Mouse (Mus musculus) T-helper 1 cell (primary cell): ENCODE results near the gene Zscan10.
"Not testable (repeated sequence)": the region's sequence is repeated elsewhere in the genome, so short reads cannot be mapped to it uniquely, and the experiment has no call there.

Experiments used
- in situ Hi-C: fragments of 300-600 bp; cut with MboI, MseI; formaldehyde crosslinking; loops from one replicate; pipeline ENCODE4 v1.15.1; 2025; ENCODE audit warnings: high pct_unique_total_duplicates

The Zscan10 gene

DNA sequence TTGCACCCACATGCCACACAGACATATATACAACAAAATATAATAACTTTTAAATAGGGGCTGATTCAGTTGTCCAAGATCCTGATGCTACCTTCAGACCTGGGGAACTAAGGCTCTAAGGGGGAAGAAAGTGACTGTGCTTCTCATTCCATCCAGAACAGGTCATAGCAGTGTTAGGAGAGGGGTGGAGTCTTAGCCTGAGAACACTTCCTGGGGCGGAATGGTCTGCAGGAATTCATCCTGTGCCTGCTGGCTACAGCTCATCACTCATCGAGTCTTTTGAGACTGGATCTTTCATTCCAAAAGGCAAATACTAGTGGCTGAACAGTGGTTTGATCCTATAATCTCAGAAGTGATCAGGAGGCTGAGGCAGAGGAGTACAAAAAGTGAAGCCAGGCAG is 13.4 kb upstream of the Zscan10 start:
- in situ Hi-C loops = no loop called here

- in situ Hi-C loops = no loop called here
Observed at GRCm38 (mm10) chr17:23592208-23592925, 8.3 kb upstream of the Zscan10 start.

DNA sequence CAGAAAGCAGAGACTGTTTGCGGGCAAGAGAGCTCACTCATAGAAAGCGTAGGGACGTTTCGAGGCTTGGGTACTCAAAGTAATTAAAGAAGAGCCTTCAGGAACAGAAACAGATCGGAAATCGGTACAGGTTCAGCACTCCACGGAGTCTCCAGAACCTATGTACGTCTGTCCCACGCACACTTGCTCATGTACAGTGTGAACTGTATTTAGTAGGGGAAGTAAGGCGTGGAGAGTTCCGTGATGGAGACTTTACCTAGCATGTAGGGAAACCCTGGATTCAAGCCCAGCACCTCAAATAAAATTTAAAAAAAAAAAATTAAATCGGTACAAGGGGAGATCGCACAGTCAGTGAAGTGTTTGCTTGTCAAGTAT is 7.7 kb upstream of the Zscan10 start:
- in situ Hi-C loops = no loop called here

GRCm38 (mm10) chr17:23595139-23595538 is 5.5 kb upstream of the Zscan10 start:
- in situ Hi-C loops = not testable (repeated sequence)

DNA sequence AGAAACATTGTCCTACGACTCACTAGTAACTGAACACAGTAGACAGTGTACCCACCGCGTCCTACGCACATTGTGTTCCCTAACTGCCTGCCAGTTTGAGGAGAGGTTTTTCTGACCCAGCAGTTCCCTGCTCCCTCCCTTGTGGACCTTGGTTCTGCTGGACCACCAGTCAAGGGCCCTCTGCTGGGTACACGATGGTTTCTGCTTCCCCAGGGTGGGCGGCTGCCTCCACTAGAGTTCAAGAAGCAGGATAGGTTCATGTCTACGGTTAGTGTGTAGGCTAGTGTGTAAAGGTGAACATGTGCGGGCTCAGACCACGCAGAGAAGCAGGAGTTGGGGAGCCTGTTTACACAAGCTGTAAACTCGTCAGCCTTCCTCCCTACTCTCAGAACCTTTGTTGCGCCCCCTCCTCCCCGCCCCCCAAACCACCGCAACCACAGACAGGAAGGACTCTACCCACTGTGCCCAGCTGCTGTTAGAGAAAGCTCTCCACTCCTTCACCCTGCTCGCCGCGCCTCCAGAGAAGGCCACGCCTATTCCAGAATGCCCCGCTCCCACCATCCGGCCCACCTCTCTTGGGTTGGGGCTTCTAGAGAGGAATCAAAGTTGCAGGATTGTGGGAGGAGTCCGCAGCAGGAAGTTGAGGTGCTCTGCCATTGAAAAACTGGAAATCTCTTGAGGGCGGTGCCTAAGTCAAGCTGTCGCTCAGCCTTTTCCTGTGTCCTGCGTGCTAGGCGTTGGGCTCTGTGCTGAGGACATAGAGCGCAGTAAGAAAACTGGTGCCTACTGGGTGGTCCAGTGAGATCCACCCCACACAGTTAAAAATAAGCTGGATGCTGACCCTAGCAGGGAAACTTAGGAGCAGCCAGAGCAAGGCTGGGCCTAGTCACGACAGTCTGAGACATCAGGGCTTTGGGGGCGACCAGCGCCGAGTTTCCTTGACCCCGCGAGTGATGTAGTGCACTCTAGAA is 1.8 kb upstream of the Zscan10 start, which contains the start of gene Zfp13:
TSS of gene Zfp13 (minus strand) at position 906 of the 971 bp plus-strand sequence.
- in situ Hi-C loops = no loop called here

DNA sequence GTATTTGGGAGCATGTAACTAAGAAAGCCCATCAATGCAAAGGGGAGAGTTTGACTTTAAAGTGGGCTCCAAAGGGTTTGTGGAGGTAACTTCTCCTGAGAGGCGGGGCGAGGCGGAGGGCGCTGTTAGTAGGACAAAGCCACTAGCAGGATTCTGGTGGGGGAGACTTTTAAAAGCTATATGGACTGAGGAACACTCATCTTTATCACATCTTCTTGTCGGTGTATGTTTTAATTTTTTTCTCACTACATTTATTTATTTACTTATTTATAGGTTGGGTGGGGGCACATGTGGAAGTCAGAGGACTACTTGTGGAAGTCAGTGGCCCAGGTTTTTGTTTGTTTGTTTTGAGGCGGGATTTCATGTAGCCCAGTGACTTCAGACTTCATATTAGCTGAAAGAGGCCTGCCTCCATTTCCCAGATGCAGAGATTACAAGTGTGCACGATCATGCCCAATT is 1.0 kb upstream of the Zscan10 start:
- in situ Hi-C loops = no loop called here

- in situ Hi-C loops = no loop called here
Observed at GRCm38 (mm10) chr17:23601836-23602585, 1.4 kb downstream of the Zscan10 start.

DNA sequence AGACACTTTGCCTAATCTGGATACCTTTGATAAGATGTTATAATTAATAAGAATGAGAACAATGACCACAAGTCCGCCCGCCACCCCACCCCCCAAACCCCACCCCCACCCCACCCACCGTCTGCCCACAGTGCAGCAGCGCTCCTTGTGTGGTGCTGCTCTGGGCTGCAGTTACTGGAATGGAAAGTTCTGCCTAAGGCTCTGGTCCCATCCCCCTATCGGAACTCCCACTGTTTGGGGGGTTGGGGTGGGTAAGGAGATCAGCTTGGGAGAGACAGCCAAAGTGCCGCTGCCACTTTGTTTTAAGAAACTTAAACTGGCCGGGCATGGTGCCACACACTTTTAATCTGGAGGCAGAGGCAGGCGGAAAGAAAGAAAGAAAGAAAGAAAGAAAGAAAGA is 2.4 kb downstream of the Zscan10 start:
- in situ Hi-C loops = no loop called here

DNA sequence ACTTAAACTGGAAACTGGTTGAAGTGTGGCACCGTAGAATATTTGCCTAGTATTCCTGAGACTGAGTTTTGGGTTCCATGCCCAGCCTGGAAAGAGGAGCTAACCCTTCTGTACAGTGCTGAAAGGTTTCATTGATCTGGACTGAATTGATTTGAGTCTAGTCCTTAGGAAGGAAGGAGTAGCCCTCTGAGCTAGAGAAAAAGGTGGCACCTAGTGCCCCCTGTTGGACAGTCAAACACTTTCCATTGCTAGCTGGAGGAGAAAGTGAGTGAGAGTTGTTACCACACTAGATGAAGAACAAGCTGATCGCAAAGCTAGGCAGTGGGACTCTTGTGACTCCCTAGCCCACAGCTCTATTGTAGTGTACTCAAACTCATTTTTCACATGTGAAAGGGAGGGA is 2.9 kb downstream of the Zscan10 start:
- in situ Hi-C loops = no loop called here

GRCm38 (mm10) chr17:23604394-23604793 is 3.7 kb downstream of the Zscan10 start:
- in situ Hi-C loops = no loop called here

DNA sequence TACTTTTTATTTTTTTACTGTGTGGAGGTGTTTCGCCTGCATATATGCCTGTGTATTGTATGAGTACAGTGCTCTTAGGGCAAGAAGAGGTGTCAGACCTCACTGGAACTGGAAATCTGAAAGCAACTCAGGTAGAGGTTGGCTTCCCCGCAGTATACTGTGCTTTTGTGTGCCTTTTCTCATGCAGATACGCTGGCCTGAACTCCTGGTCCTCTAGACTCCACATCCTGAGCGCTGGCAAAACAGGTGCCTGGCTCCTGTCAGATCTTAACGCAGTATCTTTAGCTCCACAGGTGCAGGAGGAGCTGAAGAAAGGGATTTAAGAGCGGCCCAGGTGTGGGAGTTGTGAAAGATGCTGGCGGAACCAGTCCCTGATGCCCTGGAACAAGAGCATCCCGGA is 4.6 kb downstream of the Zscan10 start:
- in situ Hi-C loops = no loop called here

- in situ Hi-C loops = loop anchor here (5.0 kb wide), 1 partner anchor 42 kb away; no protein-coding TSS in a partner anchor
Observed at GRCm38 (mm10) chr17:23609612-23610011, 9.0 kb downstream of the Zscan10 start.

- in situ Hi-C loops = loop anchor here (5.0 kb wide), 1 partner anchor 43 kb away; no protein-coding TSS in a partner anchor
Observed at GRCm38 (mm10) chr17:23610361-23610800, 9.7 kb downstream of the Zscan10 start.

DNA sequence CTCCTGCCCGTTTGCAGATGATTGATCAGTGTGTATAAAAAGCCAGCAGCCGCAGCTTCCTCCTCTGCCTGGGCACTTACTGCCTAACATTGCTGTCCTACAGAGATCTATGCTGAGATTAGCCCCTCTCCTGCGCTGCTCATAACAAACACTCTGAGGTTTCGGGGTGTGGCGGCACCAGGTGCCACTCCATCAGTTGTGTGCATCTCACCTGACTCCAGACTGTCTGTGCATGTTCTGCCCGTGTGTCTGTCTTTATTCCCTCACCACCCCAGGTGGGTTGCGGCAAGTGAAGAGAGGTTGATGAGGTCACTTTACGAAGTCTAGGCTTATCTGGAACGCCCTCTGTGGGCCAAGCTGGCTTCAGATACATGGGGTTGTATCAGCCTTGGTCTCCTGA is 16.4 kb downstream of the Zscan10 start:
- in situ Hi-C loops = no loop called here

DNA sequence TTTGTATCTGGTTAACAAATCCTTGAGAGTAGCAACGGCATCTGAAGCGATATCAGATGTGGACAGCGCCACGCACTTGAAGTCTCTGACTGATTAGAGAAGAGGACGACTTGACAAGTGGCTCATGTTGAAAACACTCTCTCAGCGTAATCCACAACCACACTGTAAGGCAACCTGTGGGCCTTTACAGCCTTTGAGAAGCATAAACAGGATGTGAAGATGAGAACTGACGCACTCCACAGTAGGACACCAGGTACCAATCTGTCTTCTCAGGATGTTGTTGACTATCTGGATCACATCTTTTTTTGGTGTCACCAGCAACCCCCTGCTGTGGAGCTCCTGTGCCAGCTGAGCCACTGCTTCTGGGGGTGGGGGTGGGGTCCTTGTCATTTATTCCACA is 19.7 kb downstream of the Zscan10 start:
- in situ Hi-C loops = no loop called here

DNA sequence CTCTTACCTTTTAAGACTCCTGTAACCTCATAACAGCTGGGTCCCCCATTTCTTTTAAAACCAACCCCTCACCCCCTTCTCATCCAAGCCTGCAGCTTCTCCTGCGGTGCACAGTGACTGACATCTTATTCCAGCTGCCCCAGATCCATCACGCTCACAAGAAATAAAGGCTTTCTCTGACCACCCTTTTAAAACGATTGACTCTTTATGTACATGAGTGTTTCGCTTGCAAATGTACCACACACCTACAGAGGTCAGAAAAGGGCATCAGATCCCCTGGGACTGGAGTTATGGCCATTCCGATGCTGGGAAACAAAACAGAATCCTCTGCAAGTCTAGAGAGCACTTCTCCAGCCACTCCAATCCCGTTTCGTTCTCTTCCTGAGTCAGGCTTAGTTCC is 27.2 kb downstream of the Zscan10 start:
- in situ Hi-C loops = no loop called here

DNA sequence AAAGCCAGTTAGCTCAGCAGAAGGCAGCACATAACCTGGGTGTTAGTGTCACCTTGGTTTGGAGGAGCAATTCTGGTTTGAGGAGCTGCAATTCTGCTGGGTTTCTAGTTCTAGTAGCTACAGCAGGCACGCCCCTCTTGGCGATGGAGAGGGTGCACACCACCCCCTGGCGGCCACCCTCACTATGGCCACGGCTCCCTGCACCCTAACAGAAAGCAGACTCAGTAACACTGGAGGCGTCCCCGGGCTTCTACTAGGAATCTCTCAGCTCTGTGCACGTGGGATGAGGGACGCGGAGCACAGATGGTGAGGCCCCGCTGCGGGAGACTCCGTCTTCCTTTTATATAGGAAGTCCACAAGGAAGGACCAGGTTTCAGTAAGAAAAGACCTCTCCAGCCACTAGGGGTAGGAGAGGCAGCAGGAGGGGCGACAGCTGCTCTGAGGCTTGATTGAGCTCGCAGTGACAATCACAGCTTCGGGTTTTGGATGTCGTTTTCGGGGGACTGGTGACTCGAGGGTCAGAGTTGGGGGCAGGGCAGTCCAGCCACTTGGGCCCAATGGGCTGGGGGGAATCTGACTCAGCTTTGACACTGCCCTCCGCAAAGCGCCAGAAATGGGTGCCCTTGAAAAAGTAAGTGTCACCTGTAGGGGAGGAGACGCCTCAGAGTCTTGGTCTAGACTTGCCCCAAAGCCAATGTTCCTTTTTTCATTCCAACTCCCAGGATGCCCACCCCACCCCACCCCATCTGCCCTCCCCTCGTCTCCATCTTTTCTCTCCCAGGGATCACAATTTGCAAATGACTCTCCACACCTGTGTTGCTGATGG is 29.8 kb downstream of the Zscan10 start:
- in situ Hi-C loops = no loop called here

DNA sequence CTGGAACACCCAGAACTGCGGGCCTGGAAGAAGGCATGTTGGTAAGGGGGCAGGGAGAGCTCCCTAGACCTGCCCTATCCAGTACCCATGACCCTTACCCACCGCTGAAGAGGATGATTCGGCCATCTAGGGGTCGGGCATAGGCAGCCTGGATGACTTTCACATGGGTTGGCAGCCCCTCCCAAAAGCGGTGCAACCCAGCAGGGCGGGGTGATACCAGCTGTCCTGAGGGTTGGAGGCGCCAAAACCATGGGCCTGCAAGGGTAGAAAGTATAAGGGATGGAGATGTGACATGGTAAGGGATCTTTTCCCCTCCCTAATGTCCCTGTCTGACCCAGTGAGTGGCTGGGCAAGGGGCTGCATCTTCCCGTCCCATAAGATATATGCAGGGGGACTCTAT is 30.6 kb downstream of the Zscan10 start:
- in situ Hi-C loops = no loop called here

GRCm38 (mm10) chr17:23644613-23645495 is 44.2 kb downstream of the Zscan10 start, which contains the start of gene Mmp25:
Mmp25 (minus strand) TSS chr17:23645277.
- in situ Hi-C loops = no loop called here

- in situ Hi-C loops = no loop called here
Observed at GRCm38 (mm10) chr17:23645894-23646293, 45.2 kb downstream of the Zscan10 start.
